Mouse (Mus musculus) spleen, adult 10 weeks (tissue): ENCODE results near the gene Abca3. TPM values are rescaled to one million over a fixed set of nuclear protein-coding genes. Genes with fewer than 3 reads are reported as not detected.

Experiments used
- polyA plus RNA-seq: library from polyadenylated mRNA; stranded (reverse); fragments of 350-450 nt; fragmentation: Illumina TruSeq; extraction: RNeasy Lipid Tissue Mini Kit (QIAGEN cat#74804); gene quantifications from one replicate; pipeline ENCODE4 v1.2.3, GENCODE M21; 2015; ENCODE audit warnings: low replicate concordance; ENCODE audit not compliant: insufficient read depth

Gene Abca3
- polyA plus RNA-seq = 26.4 TPM

GRCm38 (mm10) chr17:24351760-24352357, at the start of gene Abca3:
TSS of gene Abca3 (plus strand) at chr17:24351950.

DNA sequence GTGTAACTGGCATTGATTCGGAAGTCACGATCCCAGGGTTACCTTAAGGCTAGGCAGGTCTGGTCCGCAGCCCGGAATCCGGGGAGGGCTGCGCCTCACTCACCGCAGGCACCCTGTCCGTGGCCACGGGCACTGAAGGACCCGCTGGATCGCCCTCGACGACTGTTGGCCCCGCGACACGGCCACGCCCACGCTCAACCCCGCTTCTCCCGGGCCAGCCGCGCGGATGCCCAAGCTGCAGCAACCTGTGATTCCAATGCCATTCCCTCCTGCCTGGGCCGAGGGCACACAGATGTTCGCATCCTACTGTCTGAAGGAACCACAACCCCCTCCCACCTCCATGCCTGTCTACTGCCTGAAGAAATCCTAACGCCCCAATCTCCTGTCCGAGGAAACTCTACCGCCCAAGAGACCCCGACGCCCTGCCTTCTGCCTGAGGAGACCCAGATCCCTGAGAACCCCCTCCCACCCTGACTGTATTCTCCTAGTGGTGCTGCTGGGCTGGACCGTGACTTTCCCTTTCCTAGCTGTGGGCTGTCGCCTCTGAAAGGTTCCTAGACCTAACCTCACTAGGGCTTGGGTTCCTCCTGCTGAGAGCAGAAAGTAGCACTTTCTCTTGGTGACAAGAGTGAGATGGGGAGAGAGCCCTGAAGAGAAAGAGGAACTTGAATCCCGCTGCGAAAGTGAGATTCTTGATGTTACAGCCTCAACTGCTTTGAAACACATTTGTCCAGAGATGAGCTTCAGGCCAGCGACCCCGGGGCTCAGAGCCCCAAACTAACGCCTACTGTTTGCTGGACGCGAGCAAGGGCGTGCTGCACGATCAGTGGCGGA, 607 bp upstream of the Abca3 start, which contains the start of gene Abca17:
Abca17 (minus strand) TSS at position 143 of the 834 bp plus-strand sequence.

DNA sequence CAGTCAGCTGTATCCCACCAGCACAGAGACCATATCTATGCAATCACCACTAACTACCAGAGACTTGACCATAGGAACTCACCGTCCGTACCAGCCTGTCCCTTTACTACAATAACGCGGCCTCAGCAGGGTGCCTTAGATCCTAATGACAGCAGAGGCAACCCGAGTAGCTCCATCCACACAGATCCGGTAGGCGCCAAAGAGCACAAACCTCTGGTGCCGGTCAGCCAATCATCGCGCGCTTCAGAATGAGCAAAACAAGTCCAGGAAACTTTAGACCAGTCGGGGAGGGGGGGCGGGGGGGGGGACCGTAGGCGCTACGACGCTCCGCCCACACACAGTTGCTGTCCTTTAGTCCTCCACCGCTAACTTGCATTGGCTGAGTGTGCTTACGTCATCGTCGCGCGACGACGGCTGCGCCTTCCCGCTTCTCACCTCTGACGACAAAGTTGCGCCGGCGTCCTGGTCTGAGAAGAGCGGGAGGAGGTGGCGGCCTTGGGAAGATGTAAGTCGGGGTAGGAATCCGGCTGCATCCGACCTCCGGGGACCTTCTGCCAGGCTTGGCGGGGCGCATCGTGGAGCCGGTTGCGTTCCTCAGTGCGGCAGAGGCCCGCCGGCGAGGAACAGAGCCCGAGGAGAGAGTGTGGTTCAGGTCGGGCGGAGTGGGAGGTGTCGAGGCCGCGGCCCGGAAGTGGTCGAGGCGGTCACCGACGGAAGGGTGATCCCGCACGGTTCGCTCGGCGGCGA, 62.7 kb downstream of the Abca3 start, which contains the start of gene Rnps1:
Rnps1 (plus strand) TSS at position 336 of the 747 bp plus-strand sequence.

GRCm38 (mm10) chr17:24426471-24427169, 74.9 kb downstream of the Abca3 start, which contains the start of gene Eci1:
TSS of gene Eci1 (plus strand) at chr17:24426641.

DNA sequence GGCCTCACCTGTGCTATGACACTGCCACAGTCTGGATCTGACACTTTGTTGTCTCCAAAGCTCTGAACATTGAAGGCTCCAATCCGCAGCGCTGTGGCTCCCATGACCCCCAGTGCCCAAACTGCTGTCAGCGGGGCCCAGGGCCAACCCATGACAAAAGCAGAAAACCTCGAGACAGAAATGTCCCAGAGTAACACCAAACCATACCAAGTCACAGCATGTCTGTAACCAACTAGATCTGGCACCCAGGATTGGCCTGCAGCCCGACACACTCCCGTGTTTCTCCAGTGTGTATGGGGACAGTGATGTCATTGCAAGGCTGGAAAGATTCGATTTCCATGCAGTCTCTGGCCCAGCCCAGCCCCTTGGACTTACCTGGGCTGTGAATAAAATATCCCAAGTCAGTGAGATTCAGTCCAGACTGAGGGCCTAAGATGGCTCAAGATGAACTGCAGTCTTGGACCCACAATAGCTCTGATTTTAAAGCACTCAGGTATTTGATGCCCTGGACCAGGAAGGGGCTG, 90.9 kb downstream of the Abca3 start, which contains the start of gene Dnase1l2:
Dnase1l2 (minus strand) TSS at position 474 of the 524 bp plus-strand sequence.

Other genes with a start within 250 kb of the Abca3 start
- gene Pdpk1, start 201.0 kb upstream of the Abca3 start, polyA plus RNA-seq = 44.5 TPM
- 10.0 TPM for gene Amdhd2, start 188.2 kb upstream of the Abca3 start, polyA plus RNA-seq
- 93.7 TPM for gene Atp6v0c, start 182.2 kb upstream of the Abca3 start, polyA plus RNA-seq
- gene Tbc1d24, start 146.4 kb upstream of the Abca3 start, polyA plus RNA-seq = 3.2 TPM
- 0.25 TPM for gene Ntn3, start 142.4 kb upstream of the Abca3 start, polyA plus RNA-seq
- 5.4 TPM for gene Tedc2, start 131.1 kb upstream of the Abca3 start, polyA plus RNA-seq
- gene Ccnf, start 100.5 kb upstream of the Abca3 start, polyA plus RNA-seq = 6.5 TPM
- 0.91 TPM for gene Abca17, start 882 bp upstream of the Abca3 start, polyA plus RNA-seq
- gene Rnps1, start 62.6 kb downstream of the Abca3 start, polyA plus RNA-seq = 110 TPM
- gene Eci1, start 74.7 kb downstream of the Abca3 start, polyA plus RNA-seq = 37.5 TPM
- 8.5 TPM for gene Dnase1l2, start 91.2 kb downstream of the Abca3 start, polyA plus RNA-seq
- gene E4f1, start 118.4 kb downstream of the Abca3 start, polyA plus RNA-seq = 22.7 TPM
- 18.8 TPM for gene Pgp, start 118.4 kb downstream of the Abca3 start, polyA plus RNA-seq
- 0.26 TPM for gene Bricd5, start 121.9 kb downstream of the Abca3 start, polyA plus RNA-seq
- 19.8 TPM for gene Mlst8, start 127.1 kb downstream of the Abca3 start, polyA plus RNA-seq
- 0.08 TPM for gene Caskin1, start 136.7 kb downstream of the Abca3 start, polyA plus RNA-seq
- 125 TPM for gene Traf7, start 176.0 kb downstream of the Abca3 start, polyA plus RNA-seq
- 1.7 TPM for gene Rab26, start 182.3 kb downstream of the Abca3 start, polyA plus RNA-seq
- 31.5 TPM for gene Pkd1, start 197.9 kb downstream of the Abca3 start, polyA plus RNA-seq